Mouse (Mus musculus) olfactory bulb, adult 2 months (tissue): ENCODE results near the gene Olfr95.

Experiments
- CTCF ChIP-seq: fragments of 200-500 bp; IDR thresholded peaks from 2 replicates; pipeline ENCODE4 v1.5.1; 2012; ENCODE audit warnings: low read depth, mild to moderate bottlenecking, low read length, moderate library complexity; ENCODE audit not compliant: insufficient read depth
- POLR2A ChIP-seq: fragments of 200-500 bp; IDR thresholded peaks from 2 replicates; pipeline ENCODE4 v1.6.1; 2012; ENCODE audit warnings: mild to moderate bottlenecking, low read depth, low read length, moderate library complexity; ENCODE audit not compliant: insufficient read depth

GRCm38 (mm10) chr17:37200894-37201293, 12.0 kb downstream of the Olfr95 start, which contains the start of gene Olfr94:
- TF ChIP-seq CTCF: no peak
- no peak for TF ChIP-seq POLR2A
